Mouse (Mus musculus) CH12.LX (cell line): Measurements from ENCODE around the gene Rtn4rl1.

ENCODE experiments used
- CTCF ChIP-seq, 2 experiments: IDR thresholded peaks in 1 of 2; conservative IDR thresholded peaks in 1 of 2; 2 replicates each; pipeline ENCODE4 v1.5.1; 2011 to 2012; ENCODE audit warnings: low read depth in 2 of 2, low read length in 2 of 2, improper control_type of control experiment in 1 of 2, inconsistent platforms in 1 of 2, mild to moderate bottlenecking in 1 of 2, moderate library complexity in 1 of 2
- MXI1 ChIP-seq: IDR thresholded peaks from 2 replicates; pipeline ENCODE4 v1.6.1; 2011; ENCODE audit warnings: mild to moderate bottlenecking, low read depth, low read length, improper control_type of control experiment
- RAD21 ChIP-seq: IDR thresholded peaks from 2 replicates; pipeline ENCODE4 v1.6.1; 2011; ENCODE audit warnings: low read depth, mild to moderate bottlenecking, low read length, improper control_type of control experiment, moderate library complexity
- TBP ChIP-seq: conservative IDR thresholded peaks from 2 replicates; pipeline ENCODE4 v1.6.1; 2011; ENCODE audit warnings: low read depth, low read length, improper control_type of control experiment
- TCF12 ChIP-seq: IDR thresholded peaks from 2 replicates; pipeline ENCODE4 v1.6.1; 2014; ENCODE audit warnings: low read depth, mild to moderate bottlenecking, inconsistent platforms, low read length, improper control_type of control experiment

DNA sequence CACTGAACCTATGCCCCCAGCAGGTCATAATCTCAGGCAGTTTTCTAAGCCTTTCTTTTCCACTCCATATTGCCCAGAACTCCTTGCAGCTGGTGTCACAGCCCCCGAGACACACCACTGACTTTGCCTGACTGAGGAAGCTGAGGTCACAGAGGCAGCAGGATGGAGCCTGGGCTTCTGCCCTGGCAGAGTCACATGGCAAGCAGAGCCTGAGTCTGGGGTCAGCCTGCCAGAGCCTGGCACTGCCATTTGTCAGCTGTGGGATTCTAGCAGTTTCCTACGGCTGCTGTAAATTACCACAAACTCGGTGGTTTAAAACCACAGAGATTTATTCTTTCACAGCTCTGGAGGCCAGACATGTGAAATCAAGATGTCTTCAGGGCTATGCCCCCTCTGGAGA lies 34.0 kb downstream of the Rtn4rl1 start:
- TF ChIP-seq MXI1, result no peak
- no peak for TF ChIP-seq TCF12
- TF ChIP-seq RAD21, result no peak
- no peak for TF ChIP-seq CTCF (conservative IDR thresholded peaks at IDR 0.05 in 1 of 2, IDR thresholded peaks at IDR 0.05 in 1 of 2; ENCODE audit: low read depth in 2 of 2, low read length in 2 of 2)
- TF ChIP-seq TBP, result no peak
